Mouse (Mus musculus) c-Kit-positive CD71-positive TER-119-negative erythroid progenitor cells, embryonic 14.5 days (primary cell): ENCODE measurements around the gene Atp1b1.

Experiments
- DNase-seq: peaks from one replicate; pipeline ENCODE4 v3.0.0-alpha.2; 2013; ENCODE audit warnings: low read depth

Gene Atp1b1

DNA sequence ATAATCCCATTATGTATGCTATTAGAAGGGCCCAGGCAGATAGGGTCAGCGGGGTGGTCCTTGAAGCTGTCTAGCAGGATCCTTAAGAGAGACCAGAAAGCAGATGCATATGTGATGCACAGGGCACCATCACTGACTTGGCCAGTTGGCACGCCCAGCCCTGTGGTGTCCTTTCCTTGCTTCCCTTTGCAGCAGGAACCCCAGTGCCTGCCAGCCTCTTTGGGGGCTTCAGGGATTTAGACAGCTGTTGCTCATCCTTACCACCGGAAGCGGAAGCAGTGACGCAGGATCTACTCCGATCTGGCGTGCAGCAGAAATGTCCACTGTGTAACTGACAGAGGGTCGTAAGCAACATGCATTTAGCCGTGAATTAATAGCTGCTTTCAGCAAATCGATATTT is 9.3 kb upstream of the Atp1b1 start:
- DNase-seq, result no peak

DNA sequence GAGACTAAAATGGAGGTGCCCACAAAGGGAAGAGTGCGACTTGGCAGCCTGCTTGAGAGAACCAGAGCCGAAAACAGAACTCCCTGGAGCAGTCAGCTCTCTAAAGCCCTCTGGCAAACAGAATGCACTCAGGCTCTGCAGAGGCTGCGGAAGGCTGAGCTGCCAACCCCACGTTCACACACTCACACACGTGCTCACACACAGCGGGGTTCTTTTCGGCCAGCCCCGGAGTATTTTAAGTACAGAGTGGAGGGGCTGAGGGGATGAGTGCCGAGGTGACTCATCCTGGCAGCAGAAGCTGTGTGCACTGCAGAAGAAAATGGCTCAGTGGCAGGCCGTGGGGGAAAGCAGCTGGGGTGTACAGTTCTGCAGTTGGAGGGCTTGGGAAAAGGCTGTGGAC is 3.6 kb upstream of the Atp1b1 start:
- DNase-seq, result no peak

DNA sequence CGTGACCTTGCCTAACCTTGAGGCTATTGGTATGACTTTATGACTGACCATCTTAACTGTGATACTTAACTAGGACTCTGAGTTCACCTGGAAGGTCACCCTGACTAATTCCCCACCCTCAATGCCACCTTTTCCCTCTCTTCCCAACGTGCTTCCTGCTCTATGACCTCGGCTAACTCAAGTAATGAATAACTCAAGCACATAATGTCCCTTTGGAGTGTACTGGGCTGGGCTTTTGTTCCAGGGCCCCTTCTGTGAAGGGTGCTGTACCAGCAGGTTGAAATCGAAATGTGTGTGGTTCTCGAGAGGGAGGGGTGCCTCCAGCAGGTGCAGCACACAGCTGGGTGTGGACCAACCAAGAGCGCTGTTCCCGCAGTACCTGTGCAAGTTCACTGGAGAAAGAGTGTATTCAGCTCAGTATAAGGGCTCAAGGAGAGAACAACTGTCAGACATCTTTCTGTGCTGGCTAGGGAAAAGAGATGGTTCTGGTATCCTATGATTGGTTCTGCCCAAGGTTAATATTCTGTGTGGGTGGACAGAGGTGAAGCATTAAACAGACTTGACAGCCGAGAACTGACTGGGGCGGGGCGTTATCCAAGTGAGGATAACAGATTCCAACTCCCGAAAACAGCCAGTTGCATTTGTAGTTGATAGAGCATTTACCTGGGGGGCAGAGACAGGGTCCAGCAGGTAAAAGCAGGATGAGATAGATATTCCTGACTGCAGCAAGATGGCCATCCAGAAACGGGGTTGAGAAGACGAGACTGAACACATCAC is 3.0 kb upstream of the Atp1b1 start:
- DNase-seq, result no peak

DNA sequence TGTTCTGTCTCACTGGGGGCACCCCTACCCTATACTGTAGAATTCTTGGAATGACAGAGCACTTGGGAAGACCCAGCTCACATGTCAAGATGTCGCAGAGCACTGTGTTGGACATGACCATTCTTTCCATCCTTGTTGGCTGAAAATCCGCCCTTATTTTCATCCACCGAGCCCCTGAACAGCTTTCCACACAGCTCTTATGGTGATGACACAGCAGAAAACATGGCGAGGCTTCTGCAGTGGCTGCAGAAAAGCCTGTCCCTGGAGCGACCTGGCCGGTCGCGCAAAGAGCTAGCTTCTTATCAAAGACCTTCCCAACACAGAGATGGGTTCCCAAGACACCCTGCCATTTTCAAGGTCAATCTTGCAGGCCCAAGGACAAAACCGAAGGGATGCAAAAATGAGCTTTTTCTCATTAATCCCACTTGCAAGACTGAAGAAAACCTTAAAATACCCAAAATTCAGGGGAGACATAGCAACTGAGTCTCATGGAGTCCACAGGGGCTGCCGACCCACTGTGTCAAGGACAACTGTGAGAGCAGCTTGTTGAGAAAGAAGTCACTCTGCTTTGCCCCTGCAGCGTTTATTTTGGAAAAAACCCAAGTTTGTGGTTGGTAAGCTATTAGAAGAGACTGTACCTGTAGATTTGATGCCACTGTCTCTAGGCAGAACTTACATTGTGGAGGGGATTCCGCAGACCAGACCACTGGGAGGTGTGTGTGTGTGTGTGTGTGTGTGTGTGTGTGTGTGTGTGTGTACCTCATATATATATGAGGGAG is 1.2 kb upstream of the Atp1b1 start:
- no peak for DNase-seq

DNA sequence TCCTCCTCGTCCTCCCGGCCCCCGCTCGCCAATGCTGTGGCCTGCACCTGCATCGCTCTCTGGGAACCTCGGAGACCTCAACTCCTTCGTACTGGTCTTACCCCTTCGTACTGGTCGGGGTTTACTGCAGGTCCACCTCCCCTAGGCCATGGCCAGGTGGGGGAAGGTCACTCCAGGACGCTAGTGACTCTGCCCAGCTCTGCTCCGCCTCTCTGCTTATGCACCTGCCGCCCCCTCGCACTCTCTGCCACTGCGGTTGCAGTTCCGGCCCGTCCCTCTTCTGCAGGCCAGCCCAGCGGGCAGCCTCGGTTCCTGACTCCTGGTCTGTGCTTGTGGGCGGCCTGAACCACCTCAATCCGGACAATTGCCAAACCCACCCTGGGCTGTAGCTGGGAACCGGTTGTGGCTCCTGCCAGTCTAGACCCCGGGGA is 481 bp upstream of the Atp1b1 start:
- DNase-seq, result no peak

DNA sequence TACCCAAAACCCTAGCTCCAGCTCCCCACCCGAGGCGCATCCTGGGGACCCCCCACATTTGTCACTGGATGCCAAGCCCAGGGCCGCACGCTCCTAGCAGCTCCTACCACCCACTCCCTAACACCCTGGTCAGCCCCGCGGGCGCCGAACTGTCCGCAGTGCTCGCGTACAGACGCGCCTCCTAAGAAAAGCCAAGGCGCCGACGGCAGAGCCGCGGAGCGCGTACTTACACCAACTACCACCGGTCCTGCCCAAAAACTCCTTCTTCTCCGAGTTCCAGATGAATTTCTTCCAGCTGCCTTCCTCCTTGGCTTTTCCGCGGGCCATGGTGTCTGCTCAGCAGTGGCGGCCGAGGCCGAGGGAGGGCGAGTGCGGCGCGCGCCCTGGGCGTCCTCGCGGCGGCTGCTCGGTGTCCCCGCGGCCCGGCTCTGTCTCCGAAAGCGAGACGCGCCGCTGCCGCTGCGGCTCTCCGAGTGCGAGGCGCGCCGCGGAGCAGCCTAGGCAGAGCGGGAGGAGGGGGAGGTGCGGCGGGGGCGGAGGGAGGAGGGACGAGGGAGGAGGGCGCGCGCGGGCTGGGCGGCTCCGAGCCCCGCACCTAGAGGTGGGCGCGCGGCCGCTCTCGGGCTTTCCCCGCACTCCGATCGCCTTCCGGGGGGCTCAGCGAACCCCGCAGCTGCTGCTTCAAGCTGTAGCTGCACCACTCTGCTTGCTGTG is 467 bp downstream of the Atp1b1 start:
- DNase-seq, result no peak

DNA sequence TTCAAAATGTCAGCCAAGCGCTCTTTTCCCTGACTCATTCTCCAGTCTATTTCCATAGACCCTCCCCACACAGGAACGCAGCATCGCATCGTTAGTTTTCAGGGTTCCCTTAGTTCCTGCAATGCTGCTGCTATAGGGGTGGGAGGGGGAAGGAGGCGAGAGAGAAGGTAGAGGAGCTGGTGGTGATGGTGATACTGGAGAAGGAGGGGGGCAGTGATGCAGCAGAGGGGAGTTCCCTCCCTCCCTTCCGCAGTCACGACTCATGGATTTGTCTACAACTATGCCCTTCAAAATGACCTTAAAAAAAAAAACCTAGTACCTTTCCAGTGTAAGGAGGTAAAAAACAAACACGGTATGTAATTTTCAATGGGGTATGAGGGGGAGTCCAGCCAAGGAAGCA is 1.4 kb downstream of the Atp1b1 start:
- no peak for DNase-seq

DNA sequence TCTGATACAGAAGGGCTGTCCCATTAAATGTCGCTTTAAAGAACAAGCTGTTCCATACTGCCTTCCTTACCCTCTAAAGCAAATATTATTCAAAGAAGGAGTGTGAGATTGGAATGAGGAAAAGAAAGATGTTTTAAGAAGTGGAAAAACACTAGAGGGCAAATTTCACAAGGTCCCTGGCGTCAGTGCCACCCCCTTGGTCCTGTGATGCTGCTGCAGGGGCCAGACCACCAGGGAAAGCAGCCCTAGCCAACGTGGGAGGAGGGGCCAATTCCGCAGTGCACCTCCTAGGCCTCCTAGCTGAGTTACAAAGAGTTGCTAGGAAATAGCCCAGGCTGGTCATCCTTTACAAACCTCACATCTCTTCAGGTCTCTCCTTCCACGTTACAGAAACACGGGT is 2.1 kb downstream of the Atp1b1 start:
- no peak for DNase-seq

DNA sequence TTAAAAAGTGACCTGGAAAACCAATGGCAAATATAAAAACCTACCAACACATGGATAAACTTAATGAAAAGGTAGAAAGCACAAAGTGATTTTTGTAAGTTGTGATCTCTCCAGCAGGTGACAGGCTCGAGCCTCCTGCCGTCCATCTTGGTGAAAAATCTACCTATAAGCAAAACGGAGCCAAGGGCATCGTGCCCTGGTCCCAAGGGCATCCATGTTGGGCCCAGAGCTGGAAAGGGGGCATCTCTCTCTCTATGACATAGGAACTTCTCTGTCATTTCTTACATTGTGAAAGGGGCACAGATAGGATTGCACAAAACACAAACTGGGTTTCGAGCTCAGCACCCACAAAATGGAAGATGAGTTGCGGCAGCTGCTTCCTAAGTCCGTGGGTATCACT is 2.5 kb downstream of the Atp1b1 start:
- DNase-seq, result no peak

DNA sequence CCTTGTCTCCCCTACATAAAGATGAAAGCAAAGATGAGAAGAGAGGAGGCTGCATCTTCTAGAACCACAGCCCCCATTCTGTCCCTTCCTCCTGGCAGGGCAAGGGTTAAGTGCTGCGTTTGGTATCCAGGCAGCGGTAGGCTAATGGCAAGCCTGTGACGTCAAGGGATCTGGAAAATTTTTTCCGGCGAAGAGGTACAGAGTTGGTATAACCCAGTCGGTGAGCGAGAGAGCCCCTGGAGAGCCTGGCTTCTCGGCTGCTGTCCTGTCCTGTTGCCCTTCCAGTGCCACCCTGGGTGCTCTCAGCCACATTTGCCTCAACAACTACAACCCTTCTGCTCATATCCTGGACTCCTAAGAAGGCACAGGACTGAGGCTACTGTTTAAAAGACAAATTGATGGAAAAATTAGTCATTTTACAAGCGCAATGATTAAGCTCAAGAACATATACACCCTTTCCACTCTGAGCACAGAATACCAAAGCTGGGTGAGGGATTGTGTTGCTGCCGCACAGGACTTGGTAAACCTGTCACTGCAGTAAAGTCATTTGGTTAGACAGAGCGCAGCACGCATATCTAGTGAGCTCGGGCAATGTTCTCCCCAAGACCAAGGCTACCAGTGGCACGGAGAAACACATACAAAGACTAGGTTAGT is 3.3 kb downstream of the Atp1b1 start:
- DNase-seq, result no peak

DNA sequence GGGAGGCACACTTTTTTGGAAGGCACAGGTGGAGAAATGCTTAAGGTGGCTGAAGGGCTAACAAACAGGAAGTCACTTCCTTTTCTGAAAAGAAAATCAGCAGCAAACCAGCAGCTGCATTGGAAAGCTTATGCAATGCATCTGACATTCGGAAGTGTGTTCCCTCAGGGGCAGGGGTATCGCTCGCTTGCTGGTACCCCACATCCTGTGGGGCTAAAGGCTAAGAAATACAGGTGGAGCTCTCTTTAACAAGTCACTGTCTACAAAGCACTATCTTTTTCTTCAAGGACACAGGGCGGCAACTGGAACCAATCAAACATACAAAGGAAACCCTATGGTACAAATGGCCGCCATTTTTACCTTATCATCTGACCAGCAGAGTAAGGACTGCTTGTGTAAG is 4.4 kb downstream of the Atp1b1 start:
- no peak for DNase-seq

DNA sequence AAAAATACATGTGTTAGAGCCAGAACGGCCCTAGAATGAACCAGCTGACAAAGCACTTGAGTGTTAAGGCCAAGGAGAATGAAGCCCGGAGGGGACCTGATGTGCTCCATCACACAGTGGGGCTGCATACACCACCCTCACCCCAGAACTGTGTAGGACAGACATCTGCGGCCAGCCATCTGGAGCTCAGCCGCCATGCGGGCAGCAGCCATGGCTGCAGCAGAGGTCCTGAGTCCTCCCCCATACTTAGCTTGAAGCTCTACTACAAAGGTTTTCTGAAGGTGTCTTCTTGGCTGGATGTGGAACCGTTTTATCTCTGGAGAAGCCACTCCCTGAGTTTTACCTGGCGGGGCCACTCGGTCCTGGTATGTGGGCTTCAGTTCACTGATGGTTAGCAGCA is 5.0 kb downstream of the Atp1b1 start:
- DNase-seq, result no peak

DNA sequence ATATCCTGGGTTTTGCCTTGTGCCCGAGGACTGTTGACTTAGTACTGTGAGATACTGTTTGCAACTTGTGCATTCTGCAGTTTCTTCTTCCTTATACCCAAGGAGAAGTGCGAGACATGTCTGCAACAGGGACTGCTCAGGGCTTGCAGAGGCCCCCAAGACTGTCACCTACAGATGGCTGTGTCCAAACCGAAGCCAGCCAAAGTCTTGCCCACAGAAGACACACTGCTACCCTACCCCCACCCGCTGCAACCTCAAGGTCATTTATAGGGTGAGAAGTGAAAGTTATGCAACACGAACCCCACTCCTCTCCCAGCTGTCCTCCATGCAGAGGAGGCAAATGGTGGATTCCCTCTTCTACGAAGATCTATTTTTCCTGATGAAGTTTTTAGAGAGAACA is 5.6 kb downstream of the Atp1b1 start:
- DNase-seq, result no peak

DNA sequence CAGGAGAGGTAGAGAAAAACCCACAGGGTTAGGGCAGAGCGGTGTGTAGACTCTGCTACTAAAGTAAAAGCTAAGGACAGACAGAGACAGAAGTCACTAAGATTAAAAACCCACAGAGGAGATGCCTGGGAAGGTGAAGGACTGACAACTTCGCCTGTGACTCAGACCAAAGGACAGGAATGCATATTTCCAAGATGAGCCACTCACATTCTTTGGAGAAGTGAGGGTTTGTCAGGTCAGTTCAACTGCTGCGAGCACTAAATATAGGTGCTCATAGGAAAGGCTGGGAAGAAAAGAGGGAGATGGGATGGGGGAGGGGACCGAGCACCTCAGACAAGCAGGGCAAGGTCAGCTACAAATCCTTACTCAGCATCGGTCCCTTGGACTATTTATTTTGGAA is 6.8 kb downstream of the Atp1b1 start:
- no peak for DNase-seq

DNA sequence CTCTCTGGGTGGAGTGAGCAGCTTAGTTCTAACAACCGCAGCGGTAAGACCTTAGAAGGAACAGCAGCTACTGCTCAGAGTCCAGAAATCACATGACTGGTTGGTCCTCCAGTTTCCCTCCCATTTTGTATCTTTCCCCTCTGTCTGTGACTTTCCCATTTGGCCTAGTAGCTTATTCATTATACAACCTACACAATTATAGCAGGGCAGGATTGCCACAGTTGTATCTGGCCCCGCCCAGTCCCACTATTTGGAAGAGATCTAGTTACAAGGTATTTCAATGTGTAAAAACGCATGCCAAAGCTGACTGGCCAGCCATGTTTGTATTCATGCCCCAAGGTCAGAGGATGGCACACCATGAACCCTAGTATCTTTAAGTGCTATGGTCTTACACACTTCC is 7.5 kb downstream of the Atp1b1 start:
- DNase-seq, result no peak

DNA sequence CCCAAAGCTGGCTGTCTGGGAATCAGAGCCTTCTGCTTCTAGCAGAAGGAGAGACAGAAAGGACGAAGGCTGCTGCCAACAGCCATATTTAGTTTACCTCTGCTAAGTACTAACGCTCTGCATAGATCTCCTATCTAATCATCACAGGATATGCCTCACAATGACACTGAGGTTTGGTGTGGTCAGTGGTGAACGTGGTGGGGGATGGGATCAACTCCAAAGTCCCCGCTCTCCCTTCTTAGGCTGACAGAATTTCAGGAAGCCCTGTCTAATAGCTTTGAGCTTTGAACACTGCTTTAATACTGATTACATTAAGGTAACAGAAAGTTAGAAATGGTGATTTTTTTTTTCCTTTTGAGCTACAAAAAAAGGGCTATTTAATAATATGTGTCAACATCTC is 7.9 kb downstream of the Atp1b1 start:
- no peak for DNase-seq

DNA sequence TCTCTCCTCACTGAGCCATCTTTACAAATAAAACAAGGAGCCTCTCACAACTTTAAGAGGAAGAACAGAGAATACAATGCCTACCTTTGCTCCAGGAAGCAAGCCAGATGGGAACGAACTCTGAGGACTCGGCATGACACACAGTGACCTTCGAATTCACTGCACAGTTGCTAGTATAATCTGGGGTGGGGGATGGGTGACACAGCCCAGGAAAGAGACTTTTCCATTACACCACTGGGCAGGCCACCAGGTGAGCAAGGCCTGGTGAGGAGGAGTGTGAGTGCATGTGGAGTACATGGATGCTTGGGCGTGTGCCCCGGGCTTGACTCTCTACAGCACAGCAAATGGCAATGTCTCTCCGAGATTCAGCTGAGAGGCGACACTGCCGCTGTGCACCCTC is 8.5 kb downstream of the Atp1b1 start:
- DNase-seq, result no peak

DNA sequence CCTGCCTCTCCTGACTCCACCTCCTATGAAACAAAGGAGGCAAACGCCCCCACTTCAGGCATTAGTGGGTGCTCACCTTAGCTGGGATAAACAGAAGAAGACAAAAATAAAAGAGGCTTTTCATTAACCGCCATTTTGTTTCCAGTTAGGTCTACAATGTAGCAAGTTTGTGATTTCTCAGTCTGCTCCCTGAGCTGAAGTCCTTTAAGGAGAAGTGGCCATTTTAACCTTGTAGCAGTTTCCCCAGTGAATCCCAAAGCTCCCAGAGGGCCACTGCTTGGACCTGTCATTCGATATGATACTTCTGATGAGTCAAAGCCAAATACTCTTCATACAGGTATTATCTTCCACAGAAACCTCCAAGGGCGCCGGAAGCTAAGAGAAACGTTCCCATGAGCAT is 10.6 kb downstream of the Atp1b1 start:
- no peak for DNase-seq

DNA sequence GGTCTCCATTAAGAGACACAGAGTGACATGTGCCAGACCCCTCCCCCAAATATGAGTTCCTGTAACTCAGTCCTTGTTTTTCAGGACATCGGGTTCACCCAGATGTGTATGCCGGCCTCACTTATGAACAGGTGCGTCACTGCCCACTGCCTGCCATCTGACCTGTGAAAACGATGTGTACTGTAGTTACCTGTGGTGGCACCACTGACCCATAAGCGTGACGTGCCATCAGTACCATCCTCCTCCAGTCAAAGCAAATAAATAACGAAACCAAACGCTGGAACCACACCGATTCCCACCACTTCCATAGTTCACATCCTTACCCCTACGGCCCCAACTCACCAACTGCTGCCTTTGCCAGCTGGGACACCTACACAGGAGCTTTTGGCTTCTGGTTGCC is 11.6 kb downstream of the Atp1b1 start:
- no peak for DNase-seq

DNA sequence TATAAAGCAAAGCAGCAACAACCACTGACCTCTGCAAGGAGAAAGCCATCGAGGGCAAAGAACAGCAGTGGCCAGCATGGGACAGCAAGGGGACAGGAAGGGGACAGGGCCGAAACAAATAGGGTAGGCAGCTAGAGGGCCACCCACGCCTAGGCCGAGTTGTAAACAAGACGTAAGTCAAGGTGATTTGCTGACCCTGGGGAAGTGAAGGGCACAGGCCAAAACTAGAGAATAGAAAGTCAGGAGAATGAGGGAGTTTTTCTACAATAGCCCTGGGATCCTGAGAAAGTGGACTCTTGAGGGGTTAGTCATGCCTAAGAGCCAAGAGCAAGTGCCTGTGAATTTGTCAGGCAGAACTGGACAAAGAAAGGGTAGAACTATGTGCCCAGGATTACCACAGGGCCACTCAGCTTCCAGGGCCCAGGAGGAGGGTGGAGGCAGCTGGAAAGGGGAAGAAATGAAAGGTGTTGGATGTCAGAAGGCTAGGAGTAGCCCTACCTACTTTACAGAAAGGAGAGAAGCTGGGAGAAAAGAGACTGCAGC is 12.5 kb downstream of the Atp1b1 start:
- DNase-seq, result no peak

DNA sequence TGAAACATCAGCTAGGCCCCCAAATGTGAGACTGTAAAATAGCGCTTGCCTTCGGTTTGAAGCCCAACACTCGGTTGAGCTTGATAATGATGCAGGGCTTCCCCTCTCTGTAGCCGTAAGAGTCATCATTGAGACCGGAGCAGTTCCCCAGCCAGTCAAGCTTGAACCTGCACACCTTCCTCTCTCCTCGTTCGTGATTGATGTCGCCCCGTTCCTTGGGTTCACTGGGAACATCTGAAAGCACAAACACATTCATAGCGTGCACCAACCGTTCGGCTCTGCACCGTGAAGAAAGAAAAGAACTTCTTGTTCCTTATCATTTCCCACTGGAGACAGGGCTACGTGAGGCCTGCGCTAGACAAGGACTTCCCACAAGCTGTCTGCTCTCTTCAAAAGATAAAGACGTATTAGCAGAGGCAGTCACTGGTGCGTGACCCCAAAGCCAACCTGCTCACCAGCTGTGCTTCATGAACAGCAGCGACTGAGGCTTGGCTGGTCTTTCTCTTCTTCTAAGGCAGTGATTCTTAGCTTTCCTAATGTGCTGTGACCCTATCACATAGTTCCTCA is 16.7 kb downstream of the Atp1b1 start:
- no peak for DNase-seq
